Mouse (Mus musculus) brain, embryonic 18.5 days (tissue): ENCODE measurements around the gene Cip2a.

Experiments
- DNase-seq: peaks from one replicate; pipeline ENCODE4 v3.0.0-alpha.2; 2012; ENCODE audit warnings: low read depth, low spot score

The Cip2a gene

DNA sequence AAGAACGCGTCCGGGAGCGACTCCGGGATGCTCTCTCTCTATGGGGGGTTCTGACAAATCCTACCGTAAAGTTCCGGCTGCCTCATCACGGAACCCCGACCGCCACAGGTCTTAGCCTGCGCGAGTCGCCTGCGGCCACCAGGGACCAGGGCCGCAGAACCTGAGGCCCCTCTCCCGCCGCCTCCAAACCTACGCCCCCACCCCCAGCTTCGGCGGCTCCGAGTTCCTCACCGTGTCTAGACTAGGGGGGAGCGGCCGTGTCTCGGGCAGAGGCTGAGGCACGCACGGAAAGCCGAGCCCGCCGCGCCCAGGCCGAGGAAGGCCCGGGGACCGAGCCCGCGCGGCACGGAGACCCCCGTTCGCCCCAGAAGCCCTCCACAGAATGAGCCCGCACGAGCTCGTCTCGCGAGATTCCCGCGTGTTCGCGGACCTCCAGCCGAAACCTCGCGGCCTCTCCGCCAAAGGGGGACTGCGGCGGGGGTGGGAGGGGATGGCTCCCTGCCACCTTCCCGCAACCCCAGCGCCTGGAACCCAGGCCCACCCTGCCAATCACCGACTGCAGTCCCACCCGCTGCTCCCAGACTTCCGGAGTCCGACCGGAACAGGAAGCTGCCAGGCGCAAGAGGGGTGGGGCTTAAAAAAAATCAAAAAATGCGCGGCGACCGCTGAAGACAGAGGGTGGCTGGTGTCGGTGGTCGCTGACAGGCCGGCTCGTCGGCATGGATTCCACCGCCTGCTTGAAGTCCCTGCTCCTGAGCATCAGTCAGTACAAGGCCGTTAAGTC lies at the start of gene Cip2a, which contains the start of gene Dzip3:
Cip2a (plus strand) TSS at position 627 of the 784 bp plus-strand sequence.
Dzip3 (minus strand) TSS at position 607 of the 784 bp plus-strand sequence.
- DNase-seq = peak; percentile 91

DNA sequence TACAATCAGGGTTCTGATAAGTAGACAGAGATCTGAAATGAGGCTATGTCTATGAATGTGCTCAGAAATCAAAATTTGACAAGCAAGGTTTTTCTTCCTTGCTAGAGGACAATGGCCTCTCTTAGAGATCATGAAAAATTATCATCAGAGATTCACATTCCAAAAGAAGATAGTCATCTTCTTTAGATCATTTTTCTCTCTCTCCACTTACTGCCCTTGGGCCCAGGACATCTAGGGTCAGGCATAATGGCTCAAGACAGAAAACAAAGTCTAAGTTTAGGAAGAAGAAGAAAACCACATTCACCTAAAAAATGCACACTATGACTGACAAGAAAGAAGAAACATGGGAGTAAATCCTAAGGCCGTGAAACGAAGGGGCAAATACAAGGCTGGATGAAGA lies 21.0 kb upstream of the Cip2a start:
- DNase-seq = no peak

DNA sequence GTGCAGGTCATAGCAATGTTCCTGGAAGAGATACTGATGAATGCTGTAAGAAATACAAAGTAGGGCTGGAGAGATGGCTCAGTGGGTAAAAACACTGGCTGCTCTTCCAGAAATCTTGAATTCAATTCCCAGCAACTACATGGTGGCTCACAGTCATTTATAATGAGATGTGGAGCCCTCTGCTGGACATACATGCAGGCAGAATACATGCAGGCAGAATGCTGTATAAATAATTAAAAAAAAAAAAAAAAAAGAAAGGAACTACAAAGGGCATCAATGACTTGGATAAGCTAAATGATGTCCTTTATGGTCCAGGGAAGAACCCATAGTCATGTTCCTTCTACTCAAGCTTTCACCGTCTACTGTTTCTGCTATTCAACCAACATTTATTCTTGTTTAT lies 20.4 kb upstream of the Cip2a start:
- DNase-seq = no peak

DNA sequence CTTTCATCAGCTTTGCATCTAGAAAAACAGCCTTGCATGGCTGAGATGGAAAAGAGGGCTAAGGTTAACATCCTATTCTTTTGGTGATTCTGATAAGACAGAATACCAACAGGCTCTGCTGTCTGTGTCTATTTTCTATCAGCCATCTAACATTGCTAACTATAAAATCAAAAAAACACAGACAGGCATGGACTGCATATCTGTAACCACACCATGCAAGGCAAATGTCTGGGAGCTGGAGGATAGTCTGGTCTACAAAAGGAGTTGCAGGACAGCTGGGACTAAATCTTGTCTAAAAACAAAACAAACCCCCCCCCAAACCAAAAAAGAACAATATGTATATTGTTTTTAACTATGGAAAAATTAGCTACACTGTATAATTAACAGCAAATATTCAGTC lies 14.0 kb upstream of the Cip2a start:
- DNase-seq = no peak

DNA sequence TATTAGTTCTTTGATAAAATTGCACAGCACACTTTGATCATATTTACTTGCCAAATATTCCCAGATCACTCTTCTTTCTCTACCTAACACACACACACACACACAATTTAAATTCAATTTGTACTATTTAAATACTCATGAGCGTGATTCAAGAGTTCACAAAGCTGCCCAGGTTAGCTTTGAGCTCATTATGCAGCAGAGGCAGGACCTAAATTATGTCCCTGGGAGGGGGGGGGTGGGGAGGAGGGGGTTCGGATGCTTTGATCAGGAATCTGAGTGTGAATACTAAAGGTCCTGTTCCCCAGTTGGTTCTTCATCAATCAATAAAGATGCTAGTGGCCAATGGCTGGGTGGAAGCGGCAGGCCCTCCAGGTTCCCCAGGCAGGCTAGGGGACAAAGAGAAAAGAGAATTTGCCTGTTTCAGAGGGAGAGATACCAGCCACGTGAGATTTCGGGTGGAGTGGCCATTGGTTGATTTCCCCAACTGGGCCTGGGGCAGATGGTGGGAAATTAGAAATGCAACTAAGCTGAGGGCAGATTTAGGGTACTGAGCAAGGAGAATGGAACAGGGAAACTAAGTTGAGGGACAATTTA lies 8.9 kb upstream of the Cip2a start:
- no peak for DNase-seq

DNA sequence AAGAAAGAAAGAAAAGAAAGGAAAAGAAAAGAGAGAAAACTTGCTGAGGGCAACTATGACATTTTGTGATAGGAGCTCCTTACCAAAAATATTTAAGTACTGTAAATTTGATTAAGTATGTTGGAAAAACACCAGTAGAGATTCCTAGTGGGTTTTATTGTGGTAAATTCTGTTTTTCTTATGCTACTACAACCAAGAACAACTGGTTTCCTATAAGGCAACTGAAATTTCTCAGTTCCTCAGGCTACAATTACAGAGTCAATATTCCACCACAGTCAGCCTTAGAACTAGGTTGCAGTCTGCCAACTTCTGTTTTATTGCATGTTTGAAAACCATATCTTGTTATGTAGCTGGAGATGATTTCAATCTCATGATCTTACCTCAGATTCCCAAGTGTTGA lies 4.3 kb upstream of the Cip2a start:
- DNase-seq = no peak

DNA sequence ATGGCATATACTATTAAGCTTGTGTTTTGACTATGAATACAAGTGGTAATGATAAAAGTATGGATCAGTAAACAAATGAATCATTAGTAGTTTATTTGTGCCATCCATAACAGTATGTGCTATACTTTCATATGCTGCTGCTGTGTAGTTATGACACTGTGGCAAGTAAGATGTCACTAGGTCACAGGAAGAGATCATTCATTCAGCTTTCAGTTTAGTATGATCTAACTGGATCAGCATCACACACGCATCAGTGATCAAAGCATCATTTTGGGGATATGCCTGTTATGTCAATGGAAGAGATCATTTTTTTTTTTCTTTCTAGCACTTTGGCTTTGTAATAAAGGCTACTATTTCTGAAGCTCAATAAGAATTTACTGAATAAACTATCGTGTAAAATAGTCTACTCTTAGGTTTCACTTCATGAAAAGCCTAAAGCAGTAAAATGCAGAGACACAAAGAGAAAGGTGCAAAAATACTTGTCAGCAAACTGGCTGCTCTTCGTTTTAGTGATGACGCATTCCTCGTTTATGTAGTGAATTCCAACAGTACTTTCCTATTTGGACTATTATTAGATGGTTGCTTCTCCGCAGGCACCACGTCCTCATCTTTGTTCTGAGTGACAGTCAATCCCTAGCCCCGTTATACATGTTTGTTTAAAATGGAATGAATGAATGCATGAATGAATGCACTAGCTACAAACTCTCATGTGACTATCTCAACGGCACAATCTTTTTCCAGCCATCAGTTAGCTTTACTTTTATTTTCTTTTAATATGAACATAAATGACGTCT lies 1.4 kb upstream of the Cip2a start:
- no peak for DNase-seq

DNA sequence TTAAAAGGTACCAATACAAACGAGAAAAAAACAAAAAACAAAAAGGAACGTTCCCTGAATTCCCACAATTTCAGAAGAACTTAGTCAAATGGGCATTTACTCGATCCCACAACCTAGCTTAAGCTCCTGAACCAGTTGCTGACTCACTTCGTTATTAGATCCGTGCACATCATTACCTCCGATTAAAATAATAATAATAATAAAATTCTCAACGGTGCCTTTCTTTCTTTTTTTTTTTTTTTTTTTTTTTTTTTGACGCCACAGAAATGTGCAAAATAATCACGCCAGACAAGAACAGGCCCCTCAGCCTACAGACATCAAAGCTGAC lies 790 bp upstream of the Cip2a start:
- no peak for DNase-seq

DNA sequence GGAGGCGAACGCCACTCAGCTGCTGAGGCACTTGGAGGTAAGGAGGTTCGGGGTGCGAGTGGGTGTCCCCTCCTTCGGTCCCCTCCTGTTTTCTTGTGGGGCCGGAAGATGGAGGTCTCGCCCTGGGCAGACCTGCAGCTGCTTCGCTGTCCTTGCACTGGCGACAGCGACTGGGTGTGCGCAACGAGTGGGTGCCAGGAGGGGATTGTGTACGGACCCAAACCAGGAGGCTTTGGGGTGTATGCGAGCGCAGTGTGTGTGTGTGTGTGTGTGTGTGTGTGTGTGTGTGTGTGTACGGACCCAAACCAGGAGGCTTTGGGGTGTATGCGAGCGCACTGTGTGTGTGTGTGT lies 333 bp downstream of the Cip2a start:
- no peak for DNase-seq

DNA sequence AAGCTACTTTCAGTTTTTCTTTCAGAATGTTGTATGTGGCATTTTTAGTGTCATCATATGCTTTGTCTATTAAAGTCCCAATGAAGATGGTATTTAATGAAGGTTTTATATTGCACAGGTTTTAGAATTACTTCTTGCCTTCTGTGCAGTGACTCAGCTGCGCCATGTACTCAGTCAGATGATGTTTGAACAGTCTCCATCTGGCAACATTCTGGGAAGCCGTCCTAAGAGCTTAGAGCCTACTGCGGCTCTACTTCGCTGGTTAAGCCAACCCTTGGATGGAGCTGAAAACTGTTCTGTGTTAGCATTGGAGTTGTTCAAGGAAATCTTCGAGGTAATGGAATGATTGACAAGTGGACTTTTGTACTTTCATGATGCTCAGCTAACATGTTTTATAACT lies 10.2 kb downstream of the Cip2a start:
- DNase-seq = no peak

DNA sequence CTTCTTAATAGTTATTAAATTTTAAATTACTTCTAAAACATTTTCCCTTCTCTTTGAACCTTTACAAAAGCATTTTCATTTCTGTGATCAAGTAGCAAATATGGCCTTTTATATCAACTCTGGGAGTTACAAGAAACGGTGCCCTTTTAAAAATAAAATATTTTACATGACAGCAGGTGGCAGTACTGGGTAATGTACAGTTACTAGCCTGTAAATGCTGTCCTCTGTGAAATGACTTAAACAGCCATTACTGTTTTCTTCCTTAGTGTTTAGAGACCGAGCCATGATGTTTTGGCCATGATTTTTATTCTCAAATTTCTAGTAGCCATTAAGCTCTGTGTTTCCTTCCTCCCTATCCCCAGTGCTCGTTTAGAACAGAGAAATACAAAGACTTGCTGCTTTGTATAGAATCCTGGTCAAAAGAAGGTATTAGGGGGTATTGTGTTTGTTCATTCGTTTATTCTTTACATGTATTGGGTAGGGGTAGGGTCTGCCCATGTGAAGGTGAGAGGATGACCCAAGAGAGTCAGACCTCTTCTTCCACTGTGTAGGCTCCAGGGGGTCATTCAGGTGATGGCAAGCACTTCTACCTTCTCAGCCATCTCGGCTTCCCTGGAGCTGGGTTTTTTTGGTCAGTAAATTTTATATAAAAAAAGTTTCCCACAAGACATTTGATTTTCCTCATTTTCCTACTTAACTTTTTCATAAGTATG lies 22.8 kb downstream of the Cip2a start:
- DNase-seq = no peak

DNA sequence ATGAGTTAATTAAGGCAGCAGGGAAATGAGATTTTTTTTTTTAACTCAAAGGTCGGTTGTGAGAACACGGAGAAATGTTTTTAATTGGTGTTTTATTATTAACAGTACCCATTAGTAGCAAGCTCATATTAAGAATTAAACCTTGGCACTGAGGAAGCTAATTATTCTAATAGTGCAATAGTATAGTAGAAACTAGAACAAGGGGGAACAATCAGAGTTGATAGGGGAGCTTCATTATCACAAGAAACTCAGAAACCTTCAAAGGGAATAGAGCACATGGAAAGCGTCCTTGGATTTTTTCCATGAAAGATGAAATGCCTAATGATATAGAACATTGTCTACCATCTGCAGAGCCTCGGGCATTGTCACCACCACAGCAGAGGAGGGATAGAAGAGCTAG lies 41.9 kb downstream of the Cip2a start:
- DNase-seq = no peak

DNA sequence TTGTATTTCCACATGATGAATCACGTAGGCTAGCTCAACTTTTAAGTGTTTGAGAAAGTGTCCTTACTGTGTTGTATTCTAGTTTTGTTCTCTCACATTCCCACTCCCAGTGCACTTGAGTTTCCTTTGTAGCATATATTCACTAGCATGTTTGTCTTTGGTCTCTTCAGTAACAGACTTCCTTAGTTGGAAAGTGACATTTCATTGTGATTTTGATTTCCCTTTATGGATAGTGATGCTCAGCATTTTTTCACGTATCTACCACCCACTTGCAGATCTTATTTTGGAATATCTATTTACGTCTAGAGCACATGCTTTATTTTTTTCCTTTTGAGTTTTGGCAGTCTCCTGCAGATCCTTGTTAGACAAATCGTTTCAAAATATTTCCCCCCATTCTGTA lies 43.8 kb downstream of the Cip2a start:
- no peak for DNase-seq

DNA sequence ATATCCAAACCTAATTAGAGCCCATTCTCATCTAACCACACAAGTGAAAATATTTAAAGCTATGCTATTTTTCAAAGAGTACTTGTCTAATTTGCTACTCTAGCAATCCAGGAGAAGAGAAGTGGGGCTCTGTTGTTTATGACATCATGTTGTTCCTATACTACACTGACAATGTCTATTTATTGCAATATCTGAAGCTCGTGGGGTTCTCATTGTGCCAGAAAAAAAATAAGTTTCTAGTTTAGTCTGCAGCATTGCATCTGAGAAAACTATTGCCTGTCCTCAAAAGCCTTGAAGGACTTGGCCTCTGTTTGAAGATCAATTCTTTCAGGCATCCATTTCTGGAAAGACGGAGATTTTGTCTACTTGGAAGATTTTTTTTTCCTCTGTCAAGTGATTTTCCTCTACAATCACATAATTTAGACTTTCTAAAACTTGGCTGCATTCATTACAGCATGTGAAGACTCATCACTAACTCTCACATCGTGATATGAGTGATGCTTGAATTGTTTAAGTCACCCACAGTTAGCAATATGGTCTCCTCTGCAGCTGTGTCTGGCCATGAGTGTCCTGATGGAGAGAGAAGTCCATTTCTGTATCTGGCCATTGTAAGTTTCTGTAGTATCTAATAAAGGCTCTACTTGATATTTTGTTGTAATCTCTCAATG lies 46.7 kb downstream of the Cip2a start:
- DNase-seq = no peak

DNA sequence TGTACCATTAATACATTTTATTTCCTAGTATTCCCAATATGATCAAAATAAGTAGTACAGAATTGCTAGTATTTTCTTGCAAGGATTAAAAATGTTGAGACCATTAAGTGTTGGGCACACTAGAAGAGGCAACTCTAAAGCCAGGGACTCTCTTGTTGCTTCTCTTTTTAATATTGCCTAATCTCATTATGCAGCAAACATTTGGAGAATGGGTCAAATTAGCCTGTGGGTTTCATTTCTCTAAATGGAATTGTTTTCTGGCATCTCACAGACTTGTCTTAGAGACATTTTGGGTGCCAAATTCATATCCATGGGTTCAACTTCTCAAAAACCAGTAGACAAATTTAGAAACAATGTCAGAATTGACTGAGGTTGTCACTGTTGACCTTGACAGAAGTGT lies 55.2 kb downstream of the Cip2a start:
- DNase-seq = no peak

DNA sequence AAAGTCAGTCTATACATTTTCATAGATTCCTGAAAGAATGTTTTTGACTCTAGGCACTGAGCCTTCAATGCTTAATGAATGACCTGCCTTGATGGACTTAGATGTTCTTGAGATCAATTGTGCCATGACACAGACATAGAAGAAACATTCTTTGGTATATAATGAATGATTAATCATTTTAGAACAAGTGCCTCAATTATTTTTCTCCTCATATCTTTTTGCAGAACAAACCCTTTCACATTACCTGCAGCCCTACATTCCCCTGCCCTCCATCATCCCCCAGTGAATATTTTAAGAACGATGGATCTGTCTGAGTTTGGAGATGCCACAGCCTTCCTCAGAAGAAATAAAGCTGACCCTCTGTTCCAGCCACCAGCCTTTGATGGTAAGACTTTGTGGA lies 63.2 kb downstream of the Cip2a start, which contains the start of gene Myh15:
Myh15 (plus strand) TSS at position 301 of the 400 bp plus-strand sequence.
- DNase-seq = no peak
